Mouse (Mus musculus) stomach, postnatal 0 days (tissue): ENCODE data around the gene Klhl8.

Source experiments
- CTCF ChIP-seq: IDR thresholded peaks from 2 replicates; pipeline ENCODE4 v1.5.1; 2016; ENCODE audit warnings: antibody characterized with exemption, low read depth, mild to moderate bottlenecking, moderate library complexity
- EP300 ChIP-seq: optimal IDR thresholded peaks from 2 replicates; pipeline ENCODE3; 2016; ENCODE audit warnings: antibody characterized with exemption

DNA sequence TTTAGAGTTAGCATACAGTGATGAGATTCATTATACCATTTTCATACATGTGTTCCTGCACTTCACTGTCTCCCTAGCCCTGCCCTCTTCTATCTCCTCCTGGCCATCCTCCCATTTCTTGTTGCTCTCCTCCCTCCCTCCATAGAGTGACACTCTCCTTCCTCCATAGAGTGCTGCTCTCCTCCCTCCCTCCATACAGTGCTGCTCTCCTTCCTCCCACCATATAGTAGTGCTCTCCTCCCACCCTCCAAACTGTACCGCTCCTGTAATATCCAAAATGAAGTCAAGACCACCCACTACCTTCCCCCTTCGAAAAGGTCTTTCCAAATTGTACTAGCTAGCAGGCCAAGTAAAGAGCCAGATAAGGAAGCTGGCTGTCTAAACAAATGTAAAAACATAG is 12.7 kb upstream of the Klhl8 start:
- TF ChIP-seq CTCF (no peak), EP300 (no peak)
